Mouse (Mus musculus): ENCODE data around the gene Ank3. TPM values are rescaled to one million over a fixed set of nuclear protein-coding genes. Genes with fewer than 3 reads are reported as not detected.
"Not testable (repeated sequence)": the region's sequence is repeated elsewhere in the genome, so short reads cannot be mapped to it uniquely, and the experiment has no call there.

Gene Ank3
- polyA plus RNA-seq (2015; fragmentation: Nextera tagmentation; extraction: Ambion mirVana) = 19.0 and 20.3 TPM in 2 replicates

DNA sequence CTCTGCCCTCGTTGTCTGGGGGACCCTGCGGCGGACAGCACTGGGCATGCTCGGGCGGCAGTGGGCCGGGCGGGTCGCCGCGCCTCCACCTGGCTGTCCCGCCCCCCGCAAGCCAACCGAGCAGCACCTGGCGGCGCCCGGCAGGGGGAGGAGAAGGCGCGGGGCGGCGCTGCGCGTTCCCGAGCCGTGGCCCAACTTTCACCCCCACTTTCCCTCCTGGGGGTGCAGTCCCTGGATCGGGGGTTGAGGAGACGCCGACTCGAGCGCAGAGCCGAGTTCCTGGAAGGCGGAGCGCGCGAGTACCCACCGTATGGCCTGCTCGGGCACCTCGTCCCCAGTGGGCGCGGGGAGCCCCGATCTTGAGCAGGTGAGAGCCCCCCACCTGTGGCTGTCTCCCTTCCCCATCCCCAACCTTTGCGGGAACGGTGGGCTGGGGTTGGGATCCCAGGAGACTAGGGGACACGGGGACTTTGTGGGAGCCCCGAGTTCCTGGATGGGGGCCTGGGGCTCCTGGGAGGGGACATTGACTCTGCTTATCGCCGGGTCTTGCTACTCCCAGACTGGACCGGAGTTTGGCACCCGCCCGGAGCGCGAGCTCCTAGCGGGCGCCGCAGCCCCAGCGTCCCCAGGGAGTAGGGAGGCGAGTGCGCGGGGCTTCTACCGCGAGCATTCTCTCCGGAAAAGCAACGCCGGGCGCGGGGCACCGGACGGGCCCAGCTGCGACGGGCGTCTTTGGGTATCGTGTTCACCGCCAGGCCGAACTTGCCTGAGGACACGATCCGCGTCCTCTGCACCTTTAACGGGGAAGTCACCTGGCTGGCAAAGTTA, at the start of gene Ank3:
Ank3 (plus strand) TSS at position 11 of the 828 bp plus-strand sequence.
- under 1% methylated on average over 71 of the region's 77 CpGs for WGBS
- peak; percentile 92 for ATAC-seq (ENCODE audit: low read depth)
- Histone ChIP-seq H3K9ac (ENCODE audit: low read length) (peak within 1 kb of the TSS; percentile 78), H3K4me2 (ENCODE audit: low read depth, low read length) (peak within 1 kb of the TSS; percentile 97), H3K27me3 (ENCODE audit: control insufficient read depth, insufficient read depth, low read depth, low read length) (peaks cover 28% of the 10 kb centered on the region), H3K4me3 (ENCODE audit: low read length) (peak within 1 kb of the TSS; percentile 80), H3K27ac (ENCODE audit: low read length) (no peak within 1 kb of the TSS), H3K36me3 (ENCODE audit: control insufficient read depth, insufficient read depth, low read length) (no peaks in the 10 kb centered on the region), H3K4me1 (replicated peaks; ENCODE audit: control insufficient read depth, insufficient read depth, low read length) (peaks cover 3% of the 10 kb centered on the region), H3K9me3 (ENCODE audit: control insufficient read depth, low read length) (no peaks in the 10 kb centered on the region)

DNA sequence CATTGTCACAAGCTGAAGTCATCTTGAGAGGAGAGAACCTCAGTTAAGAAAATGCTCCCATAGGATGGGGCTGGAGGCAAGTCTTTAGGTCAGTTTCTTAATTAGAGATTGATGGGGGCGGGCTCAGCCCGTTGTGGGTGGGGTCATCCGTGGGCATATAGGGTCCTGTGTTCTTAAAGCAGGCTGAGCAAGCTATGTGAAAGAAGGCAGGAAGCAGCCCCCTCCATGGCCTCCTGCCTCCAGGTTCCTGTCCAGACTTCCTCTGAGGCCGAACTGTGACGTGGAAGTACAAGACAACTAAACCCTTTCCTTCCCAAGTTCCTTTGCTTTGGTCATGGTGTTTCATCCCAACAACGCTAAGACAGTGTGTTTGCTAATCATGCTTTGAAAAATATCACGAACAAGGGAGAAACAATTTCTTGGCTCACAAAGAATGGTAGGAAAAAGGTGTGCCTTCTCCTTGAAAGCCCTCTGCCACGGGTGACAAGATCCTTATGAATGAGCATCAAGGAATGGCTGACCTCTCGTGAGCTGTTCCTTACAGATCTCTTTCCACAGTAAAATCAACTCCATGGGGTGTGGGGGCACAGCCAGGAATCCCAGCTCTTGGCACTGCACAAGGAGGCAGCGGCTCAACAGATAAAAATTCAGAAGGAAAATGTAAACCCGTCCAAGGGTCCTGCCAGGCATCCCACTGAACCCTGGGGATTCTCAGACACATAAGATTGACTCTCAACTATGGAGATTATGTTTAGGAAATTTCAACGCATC, 47.3 kb upstream of the Ank3 start:
- H3K4me2 ChIP-seq (ENCODE audit: low read depth, low read length) = peak overlapping the region; percentile 73
- H3K4me3 ChIP-seq (ENCODE audit: low read length) = peak overlapping the region; percentile 92
- H3K36me3 ChIP-seq (ENCODE audit: control insufficient read depth, insufficient read depth, low read length) = peaks cover 36% of the 10 kb centered on the region
- ATAC-seq (ENCODE audit: low read depth) = peak; percentile 46
- peak overlapping the region; percentile 96 for H3K9ac ChIP-seq (ENCODE audit: low read length)
- H3K27me3 ChIP-seq (ENCODE audit: control insufficient read depth, insufficient read depth, low read depth, low read length) = no peaks in the 10 kb centered on the region
- peaks cover 38% of the 10 kb centered on the region for H3K4me1 ChIP-seq (replicated peaks; ENCODE audit: control insufficient read depth, insufficient read depth, low read length)
- H3K27ac ChIP-seq (ENCODE audit: low read length) = peak overlapping the region; percentile 94
- WGBS = 4% methylated on average over 12 of the region's 12 CpGs
- H3K9me3 ChIP-seq (ENCODE audit: control insufficient read depth, low read length) = no peaks in the 10 kb centered on the region

GRCm38 (mm10) chr10:69351842-69352211, 46.7 kb upstream of the Ank3 start:
- WGBS = under 1% methylated on average over 11 of the region's 11 CpGs
- peak overlapping the region; percentile 92 for H3K4me3 ChIP-seq (ENCODE audit: low read length)
- no peak for ATAC-seq (ENCODE audit: low read depth)

DNA sequence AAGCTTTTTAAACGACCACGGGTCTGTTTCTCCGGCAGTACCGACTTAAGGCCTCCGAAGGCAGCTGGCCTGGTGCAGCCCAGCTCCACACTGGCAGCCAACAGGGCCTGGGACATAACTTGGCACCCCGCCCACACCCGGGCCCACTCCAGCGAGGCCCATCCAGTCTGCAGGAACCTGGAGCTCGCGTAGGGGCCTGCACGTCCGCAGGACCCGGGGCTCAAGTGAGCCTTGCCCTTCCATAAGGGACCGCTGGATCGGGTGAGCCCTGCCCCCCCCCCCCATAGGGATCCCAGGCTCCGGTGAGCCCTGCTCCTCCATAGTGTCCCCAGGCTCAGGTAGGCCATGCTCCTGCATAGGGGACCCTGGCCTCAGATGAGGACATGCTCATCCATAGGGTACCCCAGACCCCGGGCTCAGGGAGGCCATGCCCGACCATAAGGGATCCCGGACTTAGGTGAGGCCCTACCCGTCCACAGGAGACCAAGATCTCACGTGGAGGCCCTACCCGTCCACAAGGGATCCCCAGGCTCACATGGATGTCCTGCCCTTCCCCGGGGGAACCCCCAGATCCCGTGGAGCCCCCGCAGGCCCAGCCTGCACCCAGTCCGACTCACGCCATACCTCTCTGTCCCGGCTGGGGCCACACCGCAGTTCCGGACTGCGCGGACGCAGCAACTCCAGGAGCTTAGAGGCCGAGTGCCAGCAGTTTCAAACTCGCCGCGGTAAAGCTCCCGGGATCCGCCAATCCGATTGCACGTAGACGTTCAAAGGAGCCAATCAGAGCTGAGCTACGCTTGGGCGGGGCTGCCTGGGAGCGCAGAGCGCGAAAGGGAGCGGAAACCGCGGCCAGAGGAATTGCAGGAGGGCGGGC, 46.1 kb upstream of the Ank3 start, which contains the start of gene Cdk1:
Cdk1 (minus strand) TSS at position 727 of the 874 bp plus-strand sequence.
- Histone ChIP-seq H3K27ac (ENCODE audit: low read length) (peak within 1 kb of the TSS; percentile 94), H3K4me1 (replicated peaks; ENCODE audit: control insufficient read depth, insufficient read depth, low read length) (peaks cover 32% of the 10 kb centered on the region), H3K9me3 (ENCODE audit: control insufficient read depth, low read length) (no peaks in the 10 kb centered on the region), H3K27me3 (ENCODE audit: control insufficient read depth, insufficient read depth, low read depth, low read length) (no peaks in the 10 kb centered on the region), H3K4me3 (ENCODE audit: low read length) (peak within 1 kb of the TSS; percentile 92), H3K36me3 (ENCODE audit: control insufficient read depth, insufficient read depth, low read length) (peaks cover 25% of the 10 kb centered on the region), H3K9ac (ENCODE audit: low read length) (peak within 1 kb of the TSS; percentile 96), H3K4me2 (ENCODE audit: low read depth, low read length) (peak within 1 kb of the TSS; percentile 73)
- ATAC-seq (ENCODE audit: low read depth) = peak; percentile 96
- WGBS = under 1% methylated on average over 51 of the region's 51 CpGs

More at GRCm38 (mm10) chr10:69351842-69352211, 46.7 kb upstream of the Ank3 start:
- peaks cover 30% of the 10 kb centered on the region for H3K36me3 ChIP-seq (ENCODE audit: control insufficient read depth, insufficient read depth, low read length)
- H3K27ac ChIP-seq (ENCODE audit: low read length) = peak overlapping the region; percentile 94
- no peaks in the 10 kb centered on the region for H3K27me3 ChIP-seq (ENCODE audit: control insufficient read depth, insufficient read depth, low read depth, low read length)
- peaks cover 36% of the 10 kb centered on the region for H3K4me1 ChIP-seq (replicated peaks; ENCODE audit: control insufficient read depth, insufficient read depth, low read length)
- peak overlapping the region; percentile 73 for H3K4me2 ChIP-seq (ENCODE audit: low read depth, low read length)
- no peaks in the 10 kb centered on the region for H3K9me3 ChIP-seq (ENCODE audit: control insufficient read depth, low read length)
- peak overlapping the region; percentile 96 for H3K9ac ChIP-seq (ENCODE audit: low read length)

DNA sequence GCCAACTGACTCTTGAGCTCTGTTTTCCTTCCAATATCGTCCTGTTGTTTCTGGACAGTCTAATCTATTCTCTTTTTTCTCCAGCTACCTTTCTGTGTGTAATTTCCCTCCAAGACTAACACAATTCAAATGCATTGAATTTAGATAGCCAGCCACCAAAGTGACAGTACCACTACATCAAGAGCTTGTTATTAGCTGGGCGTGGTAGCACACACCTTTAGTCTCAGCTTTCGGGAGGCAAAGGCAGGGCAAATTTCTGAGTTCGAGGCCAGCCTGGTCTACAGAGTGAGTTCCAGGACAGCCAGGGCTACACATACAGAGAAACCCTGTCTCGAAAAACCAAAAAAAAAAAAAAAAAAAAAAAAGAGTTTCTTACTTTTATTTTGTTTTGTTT, 45.5 kb upstream of the Ank3 start:
- H3K27ac ChIP-seq (ENCODE audit: low read length) = peak overlapping the region; percentile 77
- H3K9ac ChIP-seq (ENCODE audit: low read length) = peak overlapping the region; percentile 39; the same call in 1 of the 2 replicates
- peaks cover 18% of the 10 kb centered on the region for H3K36me3 ChIP-seq (ENCODE audit: control insufficient read depth, insufficient read depth, low read length)
- peak overlapping the region; percentile 50 for H3K4me2 ChIP-seq (ENCODE audit: low read depth, low read length)
- H3K9me3 ChIP-seq (ENCODE audit: control insufficient read depth, low read length); H3K27me3 ChIP-seq (ENCODE audit: control insufficient read depth, insufficient read depth, low read depth, low read length): not testable (repeated sequence)
- ATAC-seq (ENCODE audit: low read depth) = peak; percentile 10; the same call in 1 of the 2 replicates
- peak overlapping the region; percentile 92 for H3K4me3 ChIP-seq (ENCODE audit: low read length)
- H3K4me1 ChIP-seq (replicated peaks; ENCODE audit: control insufficient read depth, insufficient read depth, low read length) = peaks cover 29% of the 10 kb centered on the region
- 29% methylated on average over 5 of the region's 5 CpGs for WGBS

DNA sequence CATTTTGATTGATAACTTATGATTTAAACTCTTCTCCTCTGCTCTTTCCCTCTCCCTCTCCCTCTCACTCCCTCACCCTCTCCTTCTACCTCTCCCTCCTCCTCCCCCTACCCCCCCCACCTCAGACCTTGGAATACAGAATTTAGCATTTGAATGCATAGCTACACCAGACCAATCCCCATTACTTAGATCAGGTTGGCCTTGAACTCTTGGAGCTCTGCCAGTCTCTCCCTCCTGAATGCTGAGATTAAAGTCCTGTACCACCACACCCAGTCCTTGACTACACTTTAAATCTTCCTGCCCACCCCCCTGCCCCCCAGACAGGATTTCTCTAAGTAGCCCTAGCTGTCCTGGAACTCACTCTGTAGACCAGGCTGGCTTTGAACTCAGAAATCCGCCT, 38.9 kb upstream of the Ank3 start:
- Histone ChIP-seq H3K36me3 (ENCODE audit: control insufficient read depth, insufficient read depth, low read length) (no peaks in the 10 kb centered on the region), H3K9ac (ENCODE audit: low read length) (no peak overlapping the region), H3K9me3 (ENCODE audit: control insufficient read depth, low read length) (no peaks in the 10 kb centered on the region), H3K4me2 (ENCODE audit: low read depth, low read length) (no peak overlapping the region), H3K4me3 (ENCODE audit: low read length) (no peak overlapping the region), H3K27me3 (ENCODE audit: control insufficient read depth, insufficient read depth, low read depth, low read length) (no peaks in the 10 kb centered on the region), H3K27ac (ENCODE audit: low read length) (no peak overlapping the region), H3K4me1 (replicated peaks; ENCODE audit: control insufficient read depth, insufficient read depth, low read length) (no peaks in the 10 kb centered on the region)
- 88% methylated on average over 1 of the region's 1 CpGs for WGBS
- ATAC-seq (ENCODE audit: low read depth) = no peak

GRCm38 (mm10) chr10:69366208-69366607, 32.4 kb upstream of the Ank3 start:
- Histone ChIP-seq H3K27ac (ENCODE audit: low read length) (no peak overlapping the region), H3K4me3 (ENCODE audit: low read length) (no peak overlapping the region), H3K36me3 (ENCODE audit: control insufficient read depth, insufficient read depth, low read length) (no peaks in the 10 kb centered on the region), H3K27me3 (ENCODE audit: control insufficient read depth, insufficient read depth, low read depth, low read length) (no peaks in the 10 kb centered on the region), H3K9ac (ENCODE audit: low read length) (no peak overlapping the region), H3K4me1 (replicated peaks; ENCODE audit: control insufficient read depth, insufficient read depth, low read length) (no peaks in the 10 kb centered on the region), H3K4me2 (ENCODE audit: low read depth, low read length) (no peak overlapping the region), H3K9me3 (ENCODE audit: control insufficient read depth, low read length) (no peaks in the 10 kb centered on the region)
- 81% methylated on average over 11 of the region's 11 CpGs for WGBS
- no peak for ATAC-seq (ENCODE audit: low read depth)

DNA sequence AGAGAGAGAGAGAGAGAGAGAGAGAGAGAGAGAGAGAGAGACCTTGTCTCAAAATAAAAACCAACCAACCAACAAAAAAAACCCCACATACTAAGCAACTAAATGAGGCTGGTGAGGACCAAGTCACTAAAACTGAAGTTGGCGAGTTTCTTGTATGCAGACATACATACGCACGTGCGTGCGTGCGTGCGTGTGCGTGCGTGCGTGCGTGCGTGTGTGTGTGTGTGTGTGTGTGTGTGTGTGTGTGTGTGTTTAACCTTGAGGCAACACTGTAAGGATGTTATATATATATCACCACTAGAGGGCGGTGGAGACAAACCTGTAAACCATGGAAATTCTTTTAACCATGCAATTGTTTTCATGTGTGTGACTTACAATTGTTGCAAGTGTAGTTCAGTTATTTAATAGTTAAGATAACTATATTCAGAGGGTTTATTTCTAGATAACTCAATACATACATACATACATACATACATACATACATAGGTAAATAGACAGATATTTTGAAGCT, 31.6 kb upstream of the Ank3 start:
- H3K4me2 ChIP-seq (ENCODE audit: low read depth, low read length) = no peak overlapping the region
- no peak overlapping the region for H3K9ac ChIP-seq (ENCODE audit: low read length)
- no peak overlapping the region for H3K4me3 ChIP-seq (ENCODE audit: low read length)

More for the DNA sequence above, 31.6 kb upstream of the Ank3 start:
- Histone ChIP-seq H3K4me1 (replicated peaks; ENCODE audit: control insufficient read depth, insufficient read depth, low read length) (no peaks in the 10 kb centered on the region), H3K27me3 (ENCODE audit: control insufficient read depth, insufficient read depth, low read depth, low read length) (no peaks in the 10 kb centered on the region), H3K27ac (ENCODE audit: low read length) (no peak overlapping the region), H3K36me3 (ENCODE audit: control insufficient read depth, insufficient read depth, low read length) (no peaks in the 10 kb centered on the region), H3K9me3 (ENCODE audit: control insufficient read depth, low read length) (no peaks in the 10 kb centered on the region)
- no peak for ATAC-seq (ENCODE audit: low read depth)
- 83% methylated on average over 13 of the region's 13 CpGs for WGBS
